Mouse (Mus musculus) erythroblast, embryonic 14.5 days (primary cell): Measurements from ENCODE around the gene Ascl3. TPM values are rescaled to one million over a fixed set of nuclear protein-coding genes. Genes with fewer than 3 reads are reported as not detected.

Experiments used
- H3K27me3 ChIP-seq: 2 replicates; pipeline ENCODE4 v1.6.1; 2012; ENCODE audit warnings: inconsistent platforms; ENCODE audit not compliant: control insufficient read depth
- H3K36me3 ChIP-seq: 2 replicates; pipeline ENCODE4 v1.6.1; 2012; ENCODE audit warnings: mild to moderate bottlenecking, inconsistent platforms; ENCODE audit not compliant: control insufficient read depth
- H3K4me1 ChIP-seq: 2 replicates; pipeline ENCODE4 v1.6.1; 2012; ENCODE audit warnings: inconsistent platforms; ENCODE audit not compliant: control insufficient read depth
- H3K4me3 ChIP-seq: replicated peaks from 2 replicates; pipeline ENCODE3; 2012; ENCODE audit warnings: moderate library complexity, mild to moderate bottlenecking, inconsistent platforms
- H3K9me3 ChIP-seq: 2 replicates; pipeline ENCODE4 v1.6.1; 2012; ENCODE audit warnings: low read length, inconsistent platforms, mixed read lengths; ENCODE audit not compliant: control insufficient read depth
- GATA1 ChIP-seq: IDR thresholded peaks from 2 replicates; pipeline ENCODE4 v1.6.1; 2012; ENCODE audit warnings: low read length, inconsistent platforms, mixed read lengths
- TAL1 ChIP-seq: IDR thresholded peaks from 3 replicates; pipeline ENCODE4 v1.6.1; 2012; ENCODE audit warnings: low read length, inconsistent platforms, mixed read lengths
- polyA plus RNA-seq: library from polyadenylated mRNA; stranded (reverse); fragments of >175 nt; gene quantifications from 2 replicates; pipeline ENCODE4 v1.2.3, GENCODE M21; 2012

Gene Ascl3
- polyA plus RNA-seq, 1 experiment, result 0.11 TPM

- H3K27me3 ChIP-seq, result no peaks in the 10 kb centered on the region
- TF ChIP-seq GATA1, result no peak
- no peak for TF ChIP-seq TAL1
Observed at GRCm38 (mm10) chr7:109722618-109723017, 8.9 kb downstream of the Ascl3 start.

GRCm38 (mm10) chr7:109719286-109719685, 12.2 kb downstream of the Ascl3 start:
- Histone ChIP-seq H3K36me3 (no peaks in the 10 kb centered on the region), H3K9me3 (peaks cover 19% of the 10 kb centered on the region), H3K27me3 (no peaks in the 10 kb centered on the region), H3K4me1 (no peaks in the 10 kb centered on the region), H3K4me3 (no peak overlapping the region)
- no peak for TF ChIP-seq TAL1
- TF ChIP-seq GATA1, result no peak

More at GRCm38 (mm10) chr7:109722618-109723017, 8.9 kb downstream of the Ascl3 start:
- no peaks in the 10 kb centered on the region for H3K4me1 ChIP-seq
- H3K36me3 ChIP-seq, result no peaks in the 10 kb centered on the region
- no peak overlapping the region for H3K4me3 ChIP-seq
- peaks cover 19% of the 10 kb centered on the region for H3K9me3 ChIP-seq

DNA sequence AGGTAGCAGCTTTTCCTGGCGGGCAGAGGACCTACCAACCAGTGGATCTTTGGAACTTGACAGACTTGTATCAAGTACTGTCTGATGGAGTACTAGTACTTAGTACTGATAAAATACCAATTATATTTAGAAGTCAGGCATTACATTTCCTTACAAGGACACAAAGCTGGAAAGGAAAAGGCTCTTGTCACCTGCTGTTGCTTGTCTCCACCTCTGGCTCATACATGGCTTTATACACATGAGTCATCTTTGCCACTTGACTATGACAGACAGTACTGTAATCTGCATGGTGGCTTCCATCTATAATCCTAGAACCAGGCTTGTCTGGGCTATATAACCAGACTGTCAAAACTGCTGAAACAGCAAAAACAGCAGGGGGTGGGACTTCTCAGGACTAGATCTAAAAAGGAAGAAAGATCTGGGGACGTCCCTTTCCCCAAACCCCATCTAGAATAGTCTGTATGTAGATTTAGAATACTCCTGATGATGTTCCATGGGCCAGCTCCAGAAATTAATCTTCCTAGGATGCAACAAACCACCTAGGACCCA, 18.0 kb downstream of the Ascl3 start:
- peaks cover 4% of the 10 kb centered on the region for H3K4me1 ChIP-seq
- no peak for TF ChIP-seq GATA1
- no peak for TF ChIP-seq TAL1
- peaks cover 51% of the 10 kb centered on the region for H3K36me3 ChIP-seq
- no peaks in the 10 kb centered on the region for H3K9me3 ChIP-seq
- H3K4me3 ChIP-seq, result no peak overlapping the region
- no peaks in the 10 kb centered on the region for H3K27me3 ChIP-seq

- no peaks in the 10 kb centered on the region for H3K9me3 ChIP-seq
- H3K4me1 ChIP-seq, result peaks cover 12% of the 10 kb centered on the region
- TF ChIP-seq TAL1 (no peak), GATA1 (no peak)
- H3K36me3 ChIP-seq, result peaks cover 64% of the 10 kb centered on the region
- H3K4me3 ChIP-seq, result no peak overlapping the region
- H3K27me3 ChIP-seq, result no peaks in the 10 kb centered on the region
Observed at GRCm38 (mm10) chr7:109712198-109712597, 19.3 kb downstream of the Ascl3 start.

DNA sequence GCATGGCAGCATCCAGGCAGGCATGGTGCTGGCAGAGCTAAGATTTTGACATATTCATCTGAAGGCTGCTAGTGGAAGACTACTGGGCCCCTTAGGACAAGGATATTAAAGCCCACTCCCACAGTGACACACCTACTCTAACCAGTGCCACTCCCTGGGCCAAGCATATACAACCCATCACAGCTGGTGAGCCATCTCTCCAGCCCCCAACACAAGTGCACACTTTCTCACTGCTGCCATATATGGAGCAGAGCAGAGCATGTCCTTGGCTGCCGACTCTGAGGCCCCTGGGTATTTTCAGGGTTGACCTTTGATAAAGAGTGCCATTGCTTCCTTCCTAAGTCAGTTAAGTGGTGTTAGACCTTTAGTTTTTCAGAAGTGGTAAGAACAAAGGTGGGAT, 21.5 kb downstream of the Ascl3 start:
- Histone ChIP-seq H3K4me1 (peaks cover 30% of the 10 kb centered on the region), H3K27me3 (no peaks in the 10 kb centered on the region), H3K9me3 (no peaks in the 10 kb centered on the region), H3K36me3 (peaks cover 82% of the 10 kb centered on the region), H3K4me3 (no peak overlapping the region)
- TF ChIP-seq GATA1 (no peak), TAL1 (no peak)

DNA sequence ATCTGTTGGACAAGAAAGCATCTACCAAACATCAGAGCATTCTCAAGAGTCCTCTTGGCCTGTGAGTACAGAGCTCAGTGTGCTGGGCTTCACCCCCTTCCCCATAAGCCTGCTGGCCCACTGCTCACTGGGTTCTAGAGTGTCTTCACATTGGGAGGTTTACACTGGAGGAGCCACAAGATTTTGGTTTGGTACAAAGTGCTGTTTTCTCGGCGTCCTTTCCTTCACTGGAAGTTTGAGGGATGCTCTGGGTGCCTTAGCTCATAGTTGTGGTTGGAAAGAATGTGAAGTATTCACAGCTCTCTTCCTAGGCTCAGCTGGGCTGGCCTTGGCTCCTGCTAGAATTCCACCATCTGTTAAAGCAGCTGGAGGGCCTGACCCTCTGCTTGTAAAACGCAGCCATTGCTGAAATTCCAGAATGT, 22.6 kb downstream of the Ascl3 start:
- Histone ChIP-seq H3K36me3 (peaks cover 82% of the 10 kb centered on the region), H3K9me3 (no peaks in the 10 kb centered on the region), H3K4me3 (no peak overlapping the region), H3K4me1 (peaks cover 41% of the 10 kb centered on the region), H3K27me3 (no peaks in the 10 kb centered on the region)
- TF ChIP-seq GATA1 (no peak), TAL1 (no peak)

- H3K4me3 ChIP-seq, result no peak overlapping the region
- peaks cover 6% of the 10 kb centered on the region; the same call in 1 of the 2 replicates for H3K27me3 ChIP-seq
- H3K9me3 ChIP-seq, result peaks cover 3% of the 10 kb centered on the region; the same call in 1 of the 2 replicates
- H3K36me3 ChIP-seq, result peaks cover 68% of the 10 kb centered on the region
- peaks cover 57% of the 10 kb centered on the region for H3K4me1 ChIP-seq
- TF ChIP-seq TAL1, result no peak
- no peak for TF ChIP-seq GATA1
Observed at GRCm38 (mm10) chr7:109707023-109707785, 24.3 kb downstream of the Ascl3 start.

- Histone ChIP-seq H3K4me1 (peaks cover 55% of the 10 kb centered on the region), H3K36me3 (peaks cover 41% of the 10 kb centered on the region), H3K27me3 (peaks cover 6% of the 10 kb centered on the region; the same call in 1 of the 2 replicates), H3K4me3 (peak overlapping the region; percentile 68), H3K9me3 (peaks cover 3% of the 10 kb centered on the region; the same call in 1 of the 2 replicates)
- no peak for TF ChIP-seq TAL1
- TF ChIP-seq GATA1, result no peak
Observed at GRCm38 (mm10) chr7:109704461-109704860, 27.1 kb downstream of the Ascl3 start.

- H3K9me3 ChIP-seq, result peaks cover 3% of the 10 kb centered on the region; the same call in 1 of the 2 replicates
- H3K27me3 ChIP-seq, result peaks cover 6% of the 10 kb centered on the region; the same call in 1 of the 2 replicates
- H3K4me3 ChIP-seq, result peak overlapping the region; percentile 68
- peaks cover 55% of the 10 kb centered on the region for H3K4me1 ChIP-seq
- no peak for TF ChIP-seq TAL1
- peaks cover 36% of the 10 kb centered on the region for H3K36me3 ChIP-seq
Observed at GRCm38 (mm10) chr7:109704016-109704377, 27.5 kb downstream of the Ascl3 start.
